Mouse (Mus musculus) ovary, adult 18-20 months (tissue): ENCODE measurements at regions not wholly inside any gene's neighbourhood (a gene's known extent, or its start where the extent isn't known, plus 50 kb on each side); places are given as distances from the start of the nearest gene placed in this dataset.

Experiments used
- DNase-seq: peaks from one replicate; pipeline ENCODE4 v3.0.0; 2022; ENCODE audit warnings: low spot score, mixed read lengths

- DNase-seq: no peak
Observed at GRCm38 (mm10) chr5:126335553-126336520, 804.3 kb downstream of the Tmem132b start.

DNA sequence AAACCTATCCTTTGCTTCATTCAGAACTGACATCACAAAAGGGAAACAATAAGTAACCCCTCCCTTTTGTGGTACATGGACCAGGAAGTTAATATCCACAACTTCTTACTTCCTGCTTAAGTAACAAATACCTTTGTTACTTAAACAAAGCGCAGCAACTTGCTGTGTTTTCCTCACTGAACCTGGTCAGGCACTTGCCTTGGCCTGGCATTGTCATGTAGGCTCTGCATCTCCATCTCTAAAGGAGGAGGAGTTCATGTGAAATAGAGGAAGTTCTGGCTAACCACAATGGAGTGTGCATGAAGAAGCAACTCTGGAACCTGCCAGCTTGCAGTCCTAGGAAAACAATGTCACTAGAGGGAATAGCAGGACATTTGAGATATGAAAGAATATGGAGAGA is 806.3 kb downstream of the Tmem132b start:
- no peak for DNase-seq

DNA sequence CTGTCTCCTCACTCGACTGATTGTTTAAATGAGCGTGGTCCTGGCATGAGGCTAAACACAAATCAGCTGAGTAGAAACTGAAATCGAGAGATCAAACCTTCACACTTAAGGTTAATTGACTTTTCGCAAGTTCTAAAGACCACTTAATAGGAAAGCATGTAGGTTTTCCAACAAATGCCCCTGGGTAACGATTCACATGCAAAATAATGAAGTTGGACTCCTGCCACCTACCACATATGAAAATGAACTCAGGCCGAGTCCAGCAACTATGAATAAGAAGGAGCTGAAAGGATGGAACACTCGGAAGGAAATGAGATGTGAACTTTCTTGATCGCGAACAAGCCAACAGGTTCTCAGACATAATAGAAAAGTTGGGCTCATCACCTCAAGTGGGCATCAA is 812.0 kb downstream of the Tmem132b start:
- no peak for DNase-seq

DNA sequence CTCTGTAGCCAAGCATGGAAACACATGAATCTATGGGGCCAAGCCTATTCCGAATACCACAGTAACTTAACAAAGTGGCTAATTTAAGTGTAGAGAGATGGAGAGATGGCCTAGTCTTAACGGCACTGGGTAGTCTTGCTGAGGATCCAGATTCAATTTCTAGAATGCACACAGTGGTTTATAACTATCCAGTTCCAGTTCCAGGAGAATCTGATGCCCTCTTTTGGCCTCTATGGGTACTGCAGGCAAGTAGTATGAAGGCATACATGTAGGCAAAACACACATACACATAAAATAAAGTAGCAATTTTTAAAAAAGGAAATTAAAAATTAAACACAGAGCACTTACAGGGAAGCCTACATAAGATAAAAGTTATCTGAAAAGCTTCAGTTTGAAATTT is 819.4 kb downstream of the Tmem132b start:
- DNase-seq: no peak

GRCm38 (mm10) chr5:126369436-126369835 is 837.9 kb downstream of the Tmem132b start:
- no peak for DNase-seq

- no peak for DNase-seq
Observed at GRCm38 (mm10) chr5:126392306-126392705, 849.3 kb upstream of the Tmem132c start.

GRCm38 (mm10) chr5:126395331-126395730 is 846.3 kb upstream of the Tmem132c start:
- DNase-seq: no peak

- no peak for DNase-seq
Observed at GRCm38 (mm10) chr5:126431748-126432147, 809.9 kb upstream of the Tmem132c start.

GRCm38 (mm10) chr5:126438696-126439095 is 802.9 kb upstream of the Tmem132c start:
- DNase-seq: no peak

DNA sequence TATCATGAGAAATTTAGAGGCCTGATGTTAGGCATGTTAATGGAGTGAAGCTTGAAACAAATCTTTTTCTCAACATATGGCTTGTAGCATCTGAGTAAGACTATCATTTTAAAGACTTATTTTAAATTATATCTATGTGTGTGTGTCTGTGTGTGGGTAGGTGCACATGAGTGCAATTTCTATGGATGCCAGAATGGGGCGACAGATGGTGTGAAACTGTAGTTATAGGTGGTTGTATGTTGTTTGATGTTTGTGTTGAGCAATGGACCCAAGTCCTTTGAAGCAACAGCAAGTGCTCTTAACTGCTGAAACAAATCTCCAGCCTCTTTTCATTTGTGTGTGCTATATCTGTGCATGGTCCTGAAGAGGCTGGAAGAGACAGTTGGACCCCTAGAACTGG is 801.1 kb upstream of the Tmem132c start:
- no peak for DNase-seq

- DNase-seq: no peak
Observed at GRCm38 (mm10) chr5:126475761-126476160, 765.8 kb upstream of the Tmem132c start.

- no peak for DNase-seq
Observed at GRCm38 (mm10) chr5:126522076-126522475, 719.5 kb upstream of the Tmem132c start.

GRCm38 (mm10) chr5:126525863-126526262 is 715.7 kb upstream of the Tmem132c start:
- no peak for DNase-seq

DNA sequence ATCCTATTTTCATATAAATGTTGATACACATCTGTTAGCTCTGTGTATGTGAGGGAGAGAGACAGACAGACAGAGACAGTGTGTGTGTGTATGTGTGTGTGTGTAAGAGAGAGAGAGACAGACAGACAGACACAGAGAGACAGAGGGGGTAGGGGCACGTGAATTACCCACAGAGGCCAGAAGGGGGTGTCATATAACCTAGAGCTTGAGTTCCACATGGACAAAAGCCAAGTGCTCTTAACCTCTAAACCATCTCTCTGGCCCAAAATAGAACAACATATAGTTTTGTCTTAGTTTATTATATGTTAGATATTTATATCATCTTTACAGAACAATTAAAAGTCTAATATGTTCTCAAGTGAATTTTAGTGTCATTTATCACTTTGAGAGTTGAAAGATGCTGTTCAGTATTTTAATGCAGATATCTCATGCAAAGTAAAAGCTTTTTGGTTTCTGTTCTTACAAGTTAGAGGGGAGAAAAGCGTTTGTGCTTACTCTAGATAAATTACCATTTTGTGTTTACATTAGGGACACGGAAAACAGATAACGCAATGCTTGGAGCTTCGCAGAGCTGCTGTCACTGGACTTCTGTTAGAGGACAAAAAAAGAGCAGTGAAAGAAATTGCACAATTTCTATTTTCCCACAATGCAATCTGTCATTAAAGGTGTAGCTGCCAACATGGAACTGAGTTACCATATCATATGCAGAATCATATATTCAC is 710.6 kb upstream of the Tmem132c start:
- no peak for DNase-seq

GRCm38 (mm10) chr5:126531528-126531894 is 710.1 kb upstream of the Tmem132c start:
- no peak for DNase-seq

DNA sequence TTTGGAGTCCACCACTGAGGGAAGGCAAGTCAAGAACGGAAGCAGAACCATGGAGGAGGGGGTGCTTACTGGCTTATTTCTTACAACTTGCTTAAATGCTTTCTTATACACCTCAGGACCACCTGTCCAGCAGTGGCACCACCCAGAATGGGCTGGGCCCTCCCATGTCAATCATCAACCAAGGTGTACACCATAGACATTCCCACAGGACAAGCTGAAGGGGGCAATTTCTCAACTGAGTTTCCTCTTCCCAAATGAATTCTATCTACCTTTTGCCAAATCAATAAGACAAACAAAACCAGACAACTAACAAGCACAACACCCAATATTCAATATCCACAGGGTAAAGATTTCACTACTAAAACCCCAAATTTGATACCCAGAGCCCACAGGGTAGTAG is 709.6 kb upstream of the Tmem132c start:
- no peak for DNase-seq

DNA sequence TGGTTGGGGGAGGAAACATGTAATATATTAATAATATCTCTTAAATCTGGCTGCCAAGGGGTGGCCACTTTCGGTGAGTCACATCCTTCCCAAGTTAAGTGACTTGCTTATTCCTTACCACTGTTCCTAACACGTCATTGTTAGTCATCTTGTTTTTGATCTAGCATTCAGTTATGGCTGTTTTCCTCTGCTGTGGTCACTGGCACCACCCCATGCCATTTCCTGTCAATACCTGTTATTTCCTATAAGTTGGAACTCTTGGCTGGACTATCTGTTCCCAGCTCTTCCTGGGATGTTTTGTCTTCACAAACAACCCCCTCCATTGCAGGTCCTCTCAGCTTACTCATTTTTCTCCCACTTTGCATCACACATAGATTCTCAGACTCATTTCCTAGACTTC is 703.5 kb upstream of the Tmem132c start:
- no peak for DNase-seq

GRCm38 (mm10) chr5:126544261-126544976 is 697.2 kb upstream of the Tmem132c start:
- DNase-seq: no peak

DNA sequence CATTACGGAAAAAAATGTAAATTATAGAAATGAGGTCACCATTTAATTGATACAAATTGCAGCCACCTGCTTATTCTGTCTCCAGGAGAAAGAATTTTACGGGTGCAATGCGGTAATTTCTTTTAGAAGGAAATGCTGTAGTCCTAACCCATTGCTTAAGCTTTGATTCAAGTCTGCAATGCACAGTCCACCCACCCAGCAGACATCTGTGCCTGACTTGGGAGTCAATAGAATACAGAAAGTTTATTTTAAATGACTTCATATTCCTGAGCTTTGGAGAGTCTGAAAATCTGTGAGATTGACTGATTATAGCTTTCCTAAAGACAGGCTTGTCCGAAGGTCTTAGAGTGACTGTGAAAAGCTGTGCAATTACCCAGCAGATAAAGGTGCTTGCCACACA is 693.8 kb upstream of the Tmem132c start:
- no peak for DNase-seq

DNA sequence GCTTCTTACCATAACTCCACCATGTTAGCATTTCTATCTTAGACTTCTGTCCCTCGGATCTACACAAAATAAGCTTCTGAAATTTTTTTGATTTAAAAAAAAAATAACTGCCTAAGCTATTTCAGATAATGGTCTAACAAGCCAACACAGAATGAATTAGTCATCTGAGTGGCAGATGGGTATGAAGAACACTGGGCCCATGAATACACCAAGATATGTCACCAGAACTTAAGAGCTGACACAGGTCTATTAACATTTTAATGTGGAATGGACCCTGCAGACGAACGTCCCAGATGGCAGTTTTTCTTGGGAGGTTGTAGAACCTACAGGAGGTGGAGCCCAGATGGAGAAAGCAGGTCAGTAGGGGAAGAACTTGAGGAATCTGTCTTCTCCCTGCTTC is 689.9 kb upstream of the Tmem132c start:
- DNase-seq: no peak

- DNase-seq: no peak
Observed at GRCm38 (mm10) chr5:126559011-126559410, 682.6 kb upstream of the Tmem132c start.

DNA sequence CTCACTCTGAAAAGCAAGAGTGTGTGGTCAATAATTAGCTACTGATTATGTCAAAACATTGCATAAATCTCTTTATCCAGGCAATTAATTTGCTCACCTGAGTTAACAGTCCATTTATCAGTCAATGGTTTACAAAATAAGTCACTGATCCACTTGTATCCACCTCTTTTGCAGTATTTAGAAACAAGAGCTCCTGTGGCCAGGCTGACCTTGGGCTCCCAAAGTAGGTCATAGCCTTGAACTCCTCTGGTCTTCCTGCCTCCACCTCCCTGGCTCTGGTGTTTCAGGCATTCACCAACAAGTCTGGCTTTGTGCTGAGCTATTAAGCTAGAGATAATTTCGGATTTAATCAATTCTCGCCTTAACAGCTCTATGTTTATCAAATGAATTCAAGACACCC is 675.8 kb upstream of the Tmem132c start:
- no peak for DNase-seq

- no peak for DNase-seq
Observed at GRCm38 (mm10) chr5:126566226-126566625, 675.4 kb upstream of the Tmem132c start.
